Mouse (Mus musculus) CD8-positive naive resting alpha-beta T cell, adult 57 days (primary cell): ENCODE results near the gene Gpatch3. TPM values are rescaled to one million over a fixed set of nuclear protein-coding genes. Genes with fewer than 3 reads are reported as not detected.

Experiments
- total RNA-seq: library from RNA; stranded (reverse); gene quantifications from one replicate; pipeline ENCODE4 v1.2.4, GENCODE M21; 2023

Gene Gpatch3
- 23.5 TPM for total RNA-seq

GRCm38 (mm10) chr4:133574070-133574842 lies at the start of gene Gpatch3:
TSS of gene Gpatch3 (plus strand) at chr4:133574745.

GRCm38 (mm10) chr4:133545272-133546231 lies 29.0 kb upstream of the Gpatch3 start, which contains the start of gene Nudc:
TSS of gene Nudc (minus strand) at chr4:133545996.

GRCm38 (mm10) chr4:133552768-133553447 lies 21.6 kb upstream of the Gpatch3 start, which contains the start of gene Nr0b2:
TSS of gene Nr0b2 (plus strand) at chr4:133553376.

GRCm38 (mm10) chr4:133584059-133584951 lies 9.8 kb downstream of the Gpatch3 start, which contains the start of gene Gpn2:
TSS of gene Gpn2 (plus strand) at chr4:133584362.

GRCm38 (mm10) chr4:133601721-133602218 lies 27.2 kb downstream of the Gpatch3 start, which contains the start of gene Sfn:
TSS of gene Sfn (minus strand) at chr4:133602168.

Other genes starting within 250 kb of the Gpatch3 start
- gene Wdtc1, start 221.3 kb upstream of the Gpatch3 start, total RNA-seq, result 44.1 TPM
- 49.2 TPM for gene Slc9a1, start 205.0 kb upstream of the Gpatch3 start, total RNA-seq
- not detected for gene Tent5b, start 94.6 kb upstream of the Gpatch3 start, total RNA-seq
- 27.5 TPM for gene Trnp1, start 76.2 kb upstream of the Gpatch3 start, total RNA-seq
- gene Kdf1, start 55.8 kb upstream of the Gpatch3 start, total RNA-seq, result 0.31 TPM
- 96.8 TPM for gene Nudc, start 28.7 kb upstream of the Gpatch3 start, total RNA-seq
- not detected for gene Nr0b2, start 21.4 kb upstream of the Gpatch3 start, total RNA-seq
- 24.1 TPM for gene Gpn2, start 9.6 kb downstream of the Gpatch3 start, total RNA-seq
- 49.2 TPM for gene Sfn, start 27.4 kb downstream of the Gpatch3 start, total RNA-seq
- gene Zdhhc18, start 75.4 kb downstream of the Gpatch3 start, total RNA-seq, result 197 TPM
- gene Pigv, start 97.9 kb downstream of the Gpatch3 start, total RNA-seq, result 24.6 TPM
- gene Arid1a, start 182.0 kb downstream of the Gpatch3 start, total RNA-seq, result 284 TPM